Mouse (Mus musculus) adrenal gland (tissue): ENCODE data around the gene Rp9.

Experiments used
- intact Hi-C: fragments of 180-260 bp; cut with DNase I; formaldehyde crosslinking; loops from one replicate; pipeline ENCODE4 v1.15.1; 2025
- long read RNA-seq, 2 experiments: library from polyadenylated mRNA; unstranded; transcript quantifications; one replicate each; pipeline ENCODE4 v2.0.0; 2020; ENCODE audit warnings: borderline replicate concordance in 1 of 2; ENCODE audit not compliant: insufficient replicate concordance in 1 of 2

The Rp9 gene
- long read RNA-seq, experiment 1, transcript Rp9-201 (6 exons, 1,134 nt), result major isoform, 36 of 42 reads
- long read RNA-seq, experiment 1, partial matches to known transcripts, result 1 of 42 reads
- long read RNA-seq, experiment 1, other reads (novel, unspliced or antisense), result 2 of 42 reads
- long read RNA-seq, experiment 2, transcript Rp9-201 (6 exons, 1,134 nt), result major isoform, 53 of 69 reads
- long read RNA-seq, experiment 2, transcript Rp9-202 (1 exons, 1,358 nt), result minor isoform, 6 of 69 reads
- long read RNA-seq, experiment 2, partial matches to known transcripts, result 2 of 69 reads
- long read RNA-seq, experiment 2, other reads (novel, unspliced or antisense), result 7 of 69 reads

DNA sequence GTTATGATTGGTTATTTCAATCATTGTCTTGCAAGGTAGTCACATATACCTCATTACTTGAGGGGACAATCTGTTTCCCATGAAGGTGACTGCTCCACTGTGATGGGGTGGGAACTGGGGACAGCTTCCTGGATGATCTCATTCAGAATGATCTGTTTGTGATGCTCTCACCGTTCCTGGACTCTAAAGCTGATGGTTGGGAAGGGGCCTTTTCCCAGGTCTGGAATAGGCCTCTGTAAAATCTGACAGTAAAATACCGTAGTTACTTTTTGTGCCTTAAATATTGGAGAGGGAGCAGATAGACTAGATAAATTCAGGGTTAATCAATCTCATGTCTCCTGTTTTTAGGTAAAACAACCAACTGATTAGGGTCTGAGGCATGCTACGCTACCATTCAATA is at the start of gene Rp9:
Rp9 (minus strand) TSS at position 101 of the 400 bp plus-strand sequence.
- intact Hi-C loops, result no loop called here

DNA sequence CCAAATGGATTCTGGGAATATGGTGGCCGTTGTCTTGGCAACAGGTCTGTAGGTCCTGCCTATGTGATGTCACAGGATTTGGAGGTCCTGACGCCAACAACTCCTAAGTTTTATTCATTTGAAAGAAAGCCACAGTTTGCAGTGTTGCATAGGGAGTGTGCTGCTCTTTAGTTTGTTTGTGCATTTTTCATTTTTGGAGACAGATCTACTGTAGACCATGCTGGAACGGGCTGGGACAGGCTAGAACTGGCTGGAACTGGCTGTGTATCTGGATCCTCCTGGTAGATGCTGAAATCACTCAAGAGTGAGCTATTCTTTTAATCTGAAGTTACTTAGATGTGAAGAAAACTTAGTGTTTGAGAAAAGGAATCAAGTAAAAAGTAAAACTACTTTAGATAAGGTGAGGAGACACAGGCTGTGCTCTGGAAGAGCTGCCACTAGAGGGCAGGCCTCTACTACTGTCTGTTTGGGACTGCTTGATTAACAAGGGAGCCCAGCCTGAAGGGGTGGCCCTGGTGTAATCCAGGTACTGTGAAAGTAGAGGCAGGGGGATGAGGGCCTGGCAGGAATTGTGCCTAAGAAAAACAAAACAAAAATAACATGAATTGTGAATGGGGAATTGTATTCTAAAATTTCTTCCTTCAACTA is 49.0 kb upstream of the Rp9 start:
- intact Hi-C loops, result no loop called here

DNA sequence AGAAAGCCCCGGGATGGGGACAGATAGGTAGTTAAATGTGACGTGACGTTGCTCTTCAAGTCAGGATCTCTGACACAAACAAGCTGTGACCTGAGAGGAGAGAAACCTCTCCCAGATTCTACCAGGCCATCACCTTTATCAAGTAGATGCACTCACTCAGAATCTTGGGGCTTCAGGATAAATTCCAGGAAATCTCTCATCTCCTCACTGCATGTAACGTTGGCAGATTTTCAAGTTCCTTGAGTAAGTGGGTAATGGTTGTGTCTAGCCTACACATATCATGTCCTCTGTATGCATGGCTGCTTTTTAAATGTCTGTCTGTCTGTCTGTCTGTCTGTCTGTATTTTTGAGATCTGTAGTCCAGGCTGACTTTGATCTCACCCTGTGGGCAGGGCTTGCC is 45.5 kb upstream of the Rp9 start:
- intact Hi-C loops, result no loop called here

DNA sequence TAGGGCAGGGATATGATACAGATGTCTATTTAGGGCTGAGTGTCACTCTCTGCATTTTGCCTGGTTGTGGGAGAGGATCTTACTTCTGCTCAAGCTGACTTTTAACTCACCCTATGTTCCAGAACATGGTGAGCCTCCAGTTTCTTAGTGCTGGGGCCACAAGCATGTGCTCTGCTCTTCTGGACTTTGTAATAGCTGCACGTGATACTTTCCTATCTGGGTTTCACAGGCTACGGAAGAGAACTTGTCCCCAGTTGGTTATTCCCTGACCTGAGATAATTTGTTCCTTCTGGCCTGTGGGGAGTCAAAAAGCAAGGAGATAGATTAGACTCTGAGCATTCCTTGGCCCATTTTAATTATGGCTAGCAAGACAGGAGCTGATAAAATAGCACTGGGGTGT is 36.0 kb upstream of the Rp9 start:
- intact Hi-C loops, result no loop called here

DNA sequence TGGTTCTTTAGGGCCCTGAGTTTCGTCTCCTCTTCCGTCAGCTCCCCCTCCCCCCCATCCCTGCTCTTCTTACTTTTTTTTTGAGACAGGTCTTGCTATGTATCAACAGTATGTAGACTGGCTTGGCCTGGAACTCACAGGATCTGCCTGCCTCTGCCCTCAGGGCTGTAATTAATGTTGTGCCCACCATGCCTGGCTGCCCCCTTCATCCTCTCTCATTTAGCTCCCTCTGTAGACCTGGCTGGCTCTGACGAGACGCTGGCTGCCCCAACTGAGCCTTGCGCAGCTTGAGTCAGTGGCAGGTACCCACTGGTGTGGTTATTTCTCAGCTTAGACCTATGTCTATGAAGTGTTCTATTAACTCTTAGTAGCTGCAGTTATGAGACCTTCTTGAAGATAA is 34.0 kb upstream of the Rp9 start:
- intact Hi-C loops, result no loop called here

DNA sequence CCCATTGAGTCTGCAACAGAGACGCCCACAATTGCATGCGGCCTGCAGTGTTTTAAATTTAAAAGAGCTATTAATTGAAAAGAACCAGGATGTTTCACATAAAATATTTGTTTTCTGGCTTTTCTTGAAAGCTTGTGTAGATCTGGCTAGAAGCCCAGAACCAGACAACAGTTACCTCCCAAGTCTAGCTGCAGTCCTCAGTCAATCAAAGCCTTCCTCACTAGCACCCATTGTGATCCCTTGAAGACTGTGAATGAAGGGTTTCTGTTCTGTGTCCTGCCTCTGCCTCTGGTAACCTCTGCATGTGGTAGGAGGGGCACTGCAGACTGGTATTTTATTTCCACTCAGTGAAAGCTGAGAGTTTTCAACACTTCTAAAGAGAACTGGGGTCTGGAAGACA is 33.4 kb upstream of the Rp9 start:
- intact Hi-C loops, result no loop called here

DNA sequence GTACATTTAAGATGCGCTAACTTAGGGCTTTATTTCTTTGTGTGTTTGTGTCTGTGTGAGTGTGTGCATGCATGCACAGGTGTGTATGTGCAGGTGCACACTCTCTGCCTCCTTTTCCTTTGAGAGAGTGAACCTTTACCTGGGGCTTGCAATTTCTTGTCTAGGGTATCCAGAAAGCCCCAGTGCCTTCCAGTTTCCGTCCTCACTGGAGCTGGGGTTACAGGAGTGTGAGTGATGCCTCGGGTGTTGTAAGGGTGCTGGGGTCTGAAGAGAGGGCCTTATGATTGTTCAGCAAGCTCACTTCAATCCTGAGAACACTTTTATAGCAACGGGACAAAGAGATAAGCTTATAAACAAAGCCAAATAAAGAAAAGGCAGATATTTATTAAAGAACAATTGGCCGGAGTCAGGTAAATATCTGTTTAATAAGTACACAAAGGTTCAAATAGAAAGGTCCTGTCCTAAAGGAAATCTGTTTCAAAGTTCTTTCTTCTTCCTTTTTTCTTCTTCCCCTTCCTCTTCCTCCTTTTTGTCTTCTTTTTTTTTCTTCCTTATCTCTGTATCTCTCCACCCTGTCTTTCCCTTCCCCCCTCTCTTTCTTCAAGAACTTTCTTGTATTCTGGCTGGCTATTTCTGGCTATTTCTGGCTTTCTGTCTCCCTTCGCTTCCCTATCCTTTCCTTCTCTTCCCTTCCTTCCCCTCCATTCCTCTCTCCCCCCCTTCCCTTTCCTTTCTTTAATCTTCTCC is 27.7 kb upstream of the Rp9 start:
- intact Hi-C loops, result no loop called here

DNA sequence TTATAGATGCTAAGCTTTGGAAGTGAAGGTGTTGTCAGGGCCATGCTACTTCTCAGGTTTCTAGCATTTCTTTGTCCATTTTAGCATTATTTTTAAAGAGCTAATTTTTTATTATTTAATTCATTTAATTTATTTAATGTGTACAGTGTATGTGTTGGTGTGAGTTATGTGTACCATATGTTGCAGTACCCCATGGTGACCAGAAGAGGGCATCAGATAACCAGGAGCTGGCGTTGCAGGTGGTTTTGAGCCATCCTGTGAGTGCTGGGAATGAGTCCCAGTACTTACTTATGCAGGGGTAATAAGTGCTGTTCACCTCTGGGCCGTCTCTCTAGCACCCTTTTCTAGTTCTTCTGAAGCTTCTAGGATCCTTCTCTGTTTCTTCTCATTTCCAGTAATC is 25.6 kb upstream of the Rp9 start:
- intact Hi-C loops, result no loop called here

DNA sequence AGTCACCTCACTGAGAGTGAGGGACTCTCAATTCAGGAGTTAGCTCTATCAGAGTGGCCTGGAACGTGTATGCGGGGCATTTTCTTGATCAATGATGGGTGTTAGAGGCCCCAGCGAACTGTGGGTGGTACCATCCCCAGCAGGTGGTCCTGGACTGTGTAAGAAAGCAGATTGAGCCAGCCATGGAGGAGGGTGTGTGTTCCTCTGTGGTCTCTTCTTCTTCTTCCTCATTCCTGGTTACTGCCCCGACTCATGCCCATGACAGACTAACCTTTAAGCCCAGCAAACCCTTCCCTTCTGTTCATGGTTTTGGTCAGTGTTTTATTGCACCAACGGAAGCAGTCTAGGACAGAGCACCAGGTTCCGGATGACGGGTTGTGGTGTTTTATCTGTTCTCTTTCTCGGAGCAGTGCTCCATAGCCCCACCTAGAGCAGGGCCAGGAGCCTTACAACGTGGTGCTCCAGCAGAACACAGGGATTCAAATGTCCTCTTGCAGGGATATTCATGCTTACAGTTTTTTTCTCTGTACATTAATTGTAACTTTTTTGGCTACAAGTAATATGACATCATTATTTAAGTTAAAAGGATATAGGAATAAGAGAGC is 24.8 kb upstream of the Rp9 start:
- intact Hi-C loops, result no loop called here

DNA sequence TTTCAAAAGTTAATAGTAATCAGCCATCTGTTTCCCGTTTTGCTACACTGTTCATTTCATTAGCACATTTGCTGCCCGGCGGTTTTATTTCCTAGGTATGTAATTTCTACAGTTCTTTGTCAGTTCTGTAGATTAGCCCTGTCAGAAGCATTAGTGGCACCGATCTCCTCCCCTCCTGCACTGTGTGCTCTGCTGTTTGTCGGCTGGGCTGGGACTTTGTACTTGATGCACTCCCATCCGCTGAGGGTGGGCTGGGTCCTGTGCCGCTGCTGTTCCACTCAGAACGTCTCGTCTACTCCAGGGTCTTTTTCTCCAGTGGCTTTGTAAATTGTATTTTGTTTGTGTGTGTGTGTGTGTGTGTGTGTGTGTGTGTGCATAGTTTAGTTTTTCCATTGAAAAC is 19.4 kb upstream of the Rp9 start:
- intact Hi-C loops, result no loop called here

DNA sequence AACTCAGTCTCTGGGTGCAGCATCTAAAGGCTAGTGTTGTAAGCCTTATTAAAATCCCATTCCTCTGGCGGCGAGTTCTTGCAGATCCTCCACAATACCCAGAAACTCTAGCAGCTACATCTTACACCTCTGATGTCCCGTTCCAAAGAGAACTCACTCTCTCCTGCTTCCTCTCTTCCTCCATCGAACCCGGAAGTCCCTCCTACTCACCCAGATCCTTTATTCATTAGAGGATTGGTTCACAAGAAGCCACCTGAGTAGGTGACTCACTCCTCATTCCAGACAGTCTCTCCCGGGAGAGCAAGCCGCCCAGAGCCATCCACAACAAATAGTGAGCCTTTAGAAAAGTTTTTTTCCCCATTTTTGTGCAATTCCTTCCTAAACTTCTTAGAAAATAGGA is 16.7 kb upstream of the Rp9 start:
- intact Hi-C loops, result no loop called here

DNA sequence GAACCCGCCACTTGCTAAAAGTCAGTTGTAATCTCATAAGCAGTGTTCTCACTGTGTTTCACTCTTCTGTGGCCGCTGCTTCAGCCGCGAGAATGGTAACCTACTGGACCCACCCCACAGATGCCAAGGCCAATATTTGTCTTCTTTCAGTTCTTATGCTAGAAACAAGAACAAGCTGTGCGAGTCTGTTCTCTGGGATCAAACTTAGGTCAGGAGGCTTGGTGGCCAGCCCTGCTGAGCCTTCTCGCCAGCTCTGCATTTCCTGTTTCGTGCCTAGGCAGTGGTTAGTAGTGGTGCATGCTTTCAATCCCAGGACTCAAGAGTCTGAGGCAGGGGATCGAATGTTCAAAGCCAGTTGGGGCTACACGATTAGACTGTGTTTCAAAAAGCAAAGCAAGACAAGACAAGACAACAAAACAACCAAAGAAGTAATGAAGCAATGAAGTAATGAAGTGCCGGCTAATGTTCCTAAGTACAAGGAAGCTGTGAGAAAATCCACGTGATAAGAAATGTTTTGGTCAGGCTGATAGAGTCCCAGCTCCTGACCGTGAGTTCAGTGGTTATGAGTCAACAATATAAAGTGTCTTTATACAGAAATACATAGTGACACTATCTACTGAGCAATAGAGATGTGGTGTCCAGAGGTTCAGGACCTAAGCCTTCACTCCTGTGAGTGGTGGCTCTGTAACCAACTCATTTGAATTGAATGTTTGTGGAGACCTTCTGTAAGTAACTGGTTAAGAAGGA is 15.2 kb upstream of the Rp9 start:
- intact Hi-C loops, result no loop called here

DNA sequence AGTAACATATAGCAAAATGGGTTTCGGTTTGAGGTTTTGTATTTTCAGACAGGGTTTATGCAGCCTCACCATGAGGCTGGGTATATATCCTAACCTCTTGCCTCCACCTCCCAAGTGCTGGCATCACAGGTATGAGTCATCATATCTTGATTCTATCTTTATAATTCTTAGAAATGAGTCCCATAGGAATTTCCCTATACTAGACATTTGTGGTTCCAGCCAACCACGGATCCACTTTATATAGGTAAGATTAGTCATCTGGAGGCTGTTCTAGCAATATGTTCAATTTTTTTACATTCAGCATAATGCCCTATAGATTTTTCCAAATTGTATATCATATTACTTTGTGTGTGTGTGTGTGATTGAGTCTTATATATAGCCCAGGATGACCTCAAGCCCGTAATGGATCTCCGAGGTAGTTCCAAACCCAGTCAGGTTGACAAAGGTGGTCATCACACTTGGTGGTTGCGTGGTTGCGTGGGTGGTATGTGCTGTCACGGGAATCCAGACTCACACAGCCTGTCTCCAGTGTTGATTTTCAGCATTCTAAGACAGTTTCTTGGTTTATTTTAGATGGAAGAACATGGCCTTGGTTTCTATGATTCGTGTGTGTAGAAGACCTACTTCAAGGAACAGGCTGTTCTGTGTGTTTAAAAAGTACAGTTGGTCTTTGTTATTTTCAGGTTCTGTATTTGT is 14.5 kb upstream of the Rp9 start:
- intact Hi-C loops, result no loop called here

DNA sequence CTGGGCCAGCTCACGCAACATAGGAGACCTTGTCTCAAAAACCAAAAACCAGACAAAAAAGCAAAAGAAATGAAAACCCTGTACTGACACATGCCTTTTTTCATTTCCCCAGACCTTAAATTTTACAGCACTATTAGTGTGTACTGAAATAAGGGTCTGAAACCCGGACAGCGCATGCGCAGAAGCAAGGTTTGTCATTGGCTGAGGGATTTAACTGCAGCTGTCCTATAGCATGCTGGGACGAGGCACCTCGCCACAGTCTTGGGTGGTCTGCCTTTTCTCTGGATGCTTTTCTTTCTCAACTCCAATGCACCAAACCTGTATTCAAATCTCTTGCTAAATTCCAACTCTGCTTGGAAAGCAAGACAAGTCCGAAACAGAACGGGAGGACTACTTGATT is 9.4 kb upstream of the Rp9 start:
- intact Hi-C loops, result no loop called here

DNA sequence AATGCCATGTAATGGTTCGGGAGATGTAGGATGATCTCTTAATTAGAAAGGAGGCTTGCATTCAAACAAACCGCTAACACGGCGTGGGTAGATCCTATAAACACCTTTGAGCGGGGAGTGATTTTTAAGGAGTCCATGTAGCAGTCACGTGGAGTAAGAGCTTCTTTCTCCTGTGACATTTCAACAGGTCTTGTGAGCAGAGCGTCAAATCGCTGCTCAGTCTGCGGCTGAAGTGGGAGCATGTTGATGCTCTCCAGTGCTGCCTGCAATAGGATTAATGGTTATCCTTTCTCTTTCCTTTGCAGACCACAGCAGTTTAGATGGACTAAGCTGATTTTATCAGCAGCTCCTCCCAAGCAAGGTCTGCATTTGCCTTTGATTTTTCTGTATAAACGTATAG is 6.7 kb upstream of the Rp9 start:
- intact Hi-C loops, result no loop called here

DNA sequence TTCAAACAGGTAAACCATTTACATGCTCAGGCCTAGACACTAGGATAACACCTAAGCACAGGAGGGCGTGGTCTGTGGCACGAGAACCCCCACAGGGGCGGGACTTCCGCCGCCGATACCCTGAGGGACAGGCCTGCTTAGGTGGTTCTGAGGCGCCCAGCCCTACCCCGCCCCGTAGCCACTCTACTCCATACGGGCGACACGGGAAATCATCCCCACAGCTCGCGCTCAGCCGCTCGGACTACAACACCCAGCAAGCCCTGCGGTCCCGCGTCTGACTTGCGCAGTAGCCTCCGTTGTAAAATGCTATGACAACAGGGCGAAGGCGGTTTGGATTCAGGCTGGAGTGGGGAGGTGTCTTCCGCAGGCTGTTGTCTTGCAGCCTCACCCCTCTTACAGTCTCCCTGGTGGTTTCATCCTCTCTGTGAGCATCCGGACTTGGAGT is 5.9 kb upstream of the Rp9 start, which contains the start of gene Bbs9:
Bbs9 (plus strand) TSS at position 292 of the 445 bp plus-strand sequence.
- intact Hi-C loops, result no loop called here

DNA sequence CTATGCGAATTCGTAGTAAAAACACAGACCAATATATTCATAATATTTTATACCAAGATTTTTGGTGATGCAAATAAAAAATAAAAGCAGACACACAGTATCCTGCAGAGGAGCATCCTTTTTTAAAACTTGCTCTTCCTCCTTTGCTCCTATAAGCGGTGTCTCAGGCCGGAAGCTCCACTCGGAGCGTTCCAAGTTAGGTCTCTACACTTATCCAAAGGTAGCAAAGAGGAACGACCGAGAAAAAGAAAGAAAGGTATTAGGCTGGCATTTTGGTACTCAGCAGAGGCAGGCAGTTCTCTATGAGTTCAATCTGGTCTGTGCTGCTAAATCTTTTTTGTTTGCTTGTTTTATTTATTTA is 664 bp downstream of the Rp9 start:
- intact Hi-C loops, result no loop called here

DNA sequence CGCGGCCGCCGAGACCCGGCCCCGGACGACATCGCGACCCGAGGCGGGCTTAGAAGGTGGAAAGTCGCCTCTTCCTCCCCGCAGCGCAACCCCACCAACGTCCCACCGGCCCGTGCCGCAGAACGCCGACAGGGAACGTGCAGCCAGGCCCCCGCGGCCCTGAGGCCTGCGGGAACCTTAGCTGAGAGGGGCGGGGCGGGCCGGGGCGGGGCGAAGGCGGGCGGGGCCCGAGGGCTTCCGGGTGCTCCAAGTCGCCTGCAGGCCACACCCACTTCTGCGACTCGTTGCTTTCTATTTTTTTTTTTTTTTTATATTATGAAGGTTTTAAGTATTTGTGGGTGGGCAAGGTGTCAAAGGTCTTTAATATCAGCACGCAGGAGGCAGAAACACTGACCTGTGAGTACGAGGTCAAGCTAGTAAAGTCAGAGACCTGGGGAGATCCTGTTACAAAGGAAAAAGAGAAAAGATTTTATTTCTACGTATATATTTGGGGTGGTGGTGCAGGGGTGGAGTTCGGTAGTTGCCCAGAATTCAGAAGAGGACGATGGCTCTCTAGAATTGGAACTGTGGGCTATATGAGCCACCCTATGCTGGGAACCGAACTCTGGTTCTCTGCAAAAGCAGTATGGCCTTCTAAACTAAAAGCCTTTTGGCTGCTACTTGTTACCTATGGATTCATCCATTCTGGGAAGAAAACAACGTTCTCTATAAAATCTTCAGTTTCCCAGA is 1.2 kb downstream of the Rp9 start:
- intact Hi-C loops, result no loop called here

DNA sequence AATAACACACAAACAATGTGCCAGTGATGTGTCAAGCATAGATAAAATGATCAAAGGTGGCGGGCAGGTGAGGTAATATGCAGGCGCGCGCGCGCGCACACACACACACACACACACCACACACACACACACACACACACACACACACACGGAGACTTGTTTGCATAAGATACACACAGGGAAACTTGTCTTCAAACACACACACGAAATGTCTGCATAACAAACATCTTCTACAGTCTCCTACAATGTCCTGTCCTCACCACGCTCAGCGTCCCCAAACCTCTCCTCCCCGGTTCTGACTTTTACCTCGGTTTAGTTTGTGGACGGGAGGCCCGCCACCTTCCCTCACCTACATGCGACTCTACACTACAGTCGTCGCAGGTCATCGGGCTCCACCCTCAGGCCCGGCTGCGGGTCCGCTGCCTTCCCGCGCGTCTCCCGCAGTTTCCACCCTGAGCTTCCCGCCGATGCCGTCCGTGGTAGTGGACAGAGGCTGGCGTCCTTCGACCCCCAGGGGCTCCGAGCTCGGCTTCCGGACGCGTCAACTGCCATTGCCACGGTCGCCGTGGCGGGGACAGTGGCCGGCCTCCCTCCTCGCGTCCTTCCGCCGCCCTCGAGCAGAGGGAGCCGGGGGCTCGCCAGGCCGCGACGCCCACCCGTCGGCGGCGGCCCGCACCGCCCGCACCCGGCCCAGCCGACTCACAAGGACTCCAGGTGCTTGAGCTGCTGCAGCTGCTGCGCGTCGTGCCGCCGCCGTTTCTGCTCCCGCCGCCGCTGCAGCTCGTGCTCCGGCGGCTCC is 2.0 kb downstream of the Rp9 start:
- intact Hi-C loops, result no loop called here
